Mouse (Mus musculus) cortical plate, adult 2 months (tissue): Measurements from ENCODE around the gene Lpp.

Experiments
- CTCF ChIP-seq: fragments of 200-500 bp; IDR thresholded peaks from 2 replicates; pipeline ENCODE4 v1.5.1; 2011; ENCODE audit warnings: mild to moderate bottlenecking, control low read depth, low read length; ENCODE audit not compliant: insufficient read depth; ENCODE audit errors: extremely low read depth
- POLR2A ChIP-seq: fragments of 200-500 bp; IDR thresholded peaks from 2 replicates; pipeline ENCODE4 v1.6.1; 2011; ENCODE audit warnings: mild to moderate bottlenecking, low read length, control low read depth; ENCODE audit not compliant: insufficient read depth; ENCODE audit errors: extremely low read depth

- TF ChIP-seq CTCF (no peak), POLR2A (no peak)
Observed at GRCm38 (mm10) chr16:24965091-24965490, 571.8 kb downstream of the Lpp start.
